Mouse (Mus musculus): ENCODE measurements at regions not wholly inside any gene's neighbourhood (a gene's known extent, or its start where the extent isn't known, plus 50 kb on each side); places are given as distances from the start of the nearest gene placed in this dataset.

- no peak for DNase-seq
Observed at GRCm38 (mm10) chr3:42593792-42594433, 851.5 kb downstream of the D3Ertd751e start.

GRCm38 (mm10) chr3:42596686-42597085 is 854.3 kb downstream of the D3Ertd751e start:
- DNase-seq: no peak

Measured in cerebellum, postnatal 36 days (tissue).